Mouse (Mus musculus): ENCODE results near the gene Gm20449.
A peak's percentile ranks its signal among the peaks of the same experiment; 100 is the strongest.

DNA sequence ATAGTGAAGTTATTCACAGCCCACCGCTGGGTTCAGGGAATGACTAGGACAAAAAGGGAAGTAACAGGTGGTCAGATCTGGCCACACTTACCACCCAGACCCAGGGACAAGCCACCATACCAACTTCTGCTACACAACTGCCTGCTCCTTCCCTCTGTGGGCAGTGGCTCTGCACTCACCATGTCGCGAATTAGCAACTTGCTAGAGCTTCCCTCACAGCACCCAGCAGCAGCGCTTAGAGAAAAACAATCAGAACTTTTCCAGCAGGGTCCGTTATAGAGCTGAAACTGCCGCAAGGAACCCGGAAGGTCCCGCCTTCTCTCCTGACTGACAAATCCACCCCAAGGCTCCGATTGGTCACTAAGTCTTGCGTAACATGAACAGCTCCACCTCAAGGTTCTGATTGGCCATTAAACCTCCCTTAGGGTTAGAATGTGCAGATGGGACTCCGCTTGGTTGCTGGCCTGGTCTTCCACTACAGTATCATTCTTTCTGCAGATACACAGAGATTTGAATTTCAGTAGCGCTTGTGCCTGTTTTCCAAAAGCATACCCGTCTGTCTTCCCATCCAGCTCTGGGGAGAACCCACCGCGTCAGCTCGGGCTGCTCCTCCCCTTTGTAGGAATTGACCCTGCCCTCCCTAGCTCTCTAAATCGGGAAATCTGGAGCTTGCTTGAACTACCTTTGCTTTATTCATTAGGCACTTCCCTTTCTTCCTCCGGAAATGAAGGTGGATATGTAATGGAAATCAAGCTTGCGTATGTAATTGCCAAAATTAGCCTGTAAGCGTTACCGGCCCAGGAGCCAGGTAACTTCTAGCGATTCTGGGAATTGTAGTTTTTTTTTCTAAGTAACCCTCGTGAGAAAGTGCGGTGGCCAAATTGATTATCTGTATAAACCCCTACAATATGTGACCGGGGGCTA lies 105.9 kb downstream of the Gm20449 start, which contains the start of gene AI987944:
- TF ChIP-seq CTCF (IDR thresholded peaks at IDR 0.05; ENCODE audit: insufficient read depth, low read depth, low read length) (no peak), POLR2A (IDR thresholded peaks at IDR 0.05; ENCODE audit: insufficient read depth, low read depth, low read length) (0 out of 2 replicates have a peak, but pooled peaks have one; percentile 25)
